Mouse (Mus musculus): Measurements from ENCODE around the gene Pex10. TPM values are rescaled to one million over a fixed set of nuclear protein-coding genes. Genes with fewer than 3 reads are reported as not detected.
A peak's percentile ranks its signal among the peaks of the same experiment; 100 is the strongest.

The Pex10 gene
- polyA plus RNA-seq (2012; ENCODE audit: insufficient read depth, low replicate concordance): 1.4 and 4.3 TPM in 2 replicates

DNA sequence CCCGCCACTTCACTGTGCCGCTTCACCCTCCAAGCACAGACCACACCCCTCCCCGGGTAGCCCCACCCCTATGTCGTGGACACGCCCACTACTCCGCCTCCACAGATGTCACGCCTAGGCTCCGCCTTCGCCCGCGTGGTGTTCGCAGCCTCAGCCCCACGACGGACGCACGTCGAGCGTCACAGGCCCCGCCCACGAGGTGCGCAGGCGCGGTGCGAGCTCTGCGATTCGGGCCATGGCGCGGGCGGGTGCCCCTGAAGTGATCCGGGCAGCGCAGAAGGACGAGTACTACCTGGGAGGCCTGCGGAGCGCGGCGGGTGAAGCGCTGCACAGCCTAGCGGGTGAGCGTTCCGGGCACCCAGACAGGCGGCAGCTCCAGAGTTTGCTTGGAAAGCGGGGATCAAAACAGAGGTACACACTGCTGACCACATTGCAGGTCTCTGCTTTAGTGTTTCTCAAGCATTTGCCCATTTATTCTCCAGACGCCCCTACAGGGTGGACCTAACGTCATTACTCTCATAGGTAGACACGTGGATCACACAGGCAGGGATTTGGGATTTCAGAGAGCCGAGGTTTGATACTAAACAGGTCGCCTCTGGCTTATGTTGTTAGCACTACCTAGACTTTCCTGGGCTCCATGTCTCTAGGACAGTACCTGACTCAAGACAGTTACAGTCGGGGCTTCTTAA is at the start of gene Pex10:
Pex10 (plus strand) TSS at position 183 of the 689 bp plus-strand sequence.
- Histone ChIP-seq H3K4me1 (peaks cover 55% of the 10 kb centered on the region), H3K4me3 (replicated peaks) (peak within 1 kb of the TSS; percentile 93), H3K36me3 (replicated peaks; ENCODE audit: low read length) (peaks cover 41% of the 10 kb centered on the region), H3K9me3 (no peaks in the 10 kb centered on the region), H3K27me3 (replicated peaks) (peaks cover 27% of the 10 kb centered on the region)
- TF ChIP-seq FLI1 (IDR thresholded peaks at IDR 0.05; ENCODE audit: low read length) (no peak), GATA1 (IDR thresholded peaks at IDR 0.05; ENCODE audit: borderline replicate concordance, low read length) (no peak)

GRCm38 (mm10) chr4:155017253-155017878 is 49.5 kb upstream of the Pex10 start:
- no peak for TF ChIP-seq GATA1 (IDR thresholded peaks at IDR 0.05; ENCODE audit: borderline replicate concordance, low read length)
- TF ChIP-seq FLI1 (IDR thresholded peaks at IDR 0.05; ENCODE audit: low read length): no peak
- peaks cover 91% of the 10 kb centered on the region for H3K27me3 ChIP-seq (replicated peaks)

DNA sequence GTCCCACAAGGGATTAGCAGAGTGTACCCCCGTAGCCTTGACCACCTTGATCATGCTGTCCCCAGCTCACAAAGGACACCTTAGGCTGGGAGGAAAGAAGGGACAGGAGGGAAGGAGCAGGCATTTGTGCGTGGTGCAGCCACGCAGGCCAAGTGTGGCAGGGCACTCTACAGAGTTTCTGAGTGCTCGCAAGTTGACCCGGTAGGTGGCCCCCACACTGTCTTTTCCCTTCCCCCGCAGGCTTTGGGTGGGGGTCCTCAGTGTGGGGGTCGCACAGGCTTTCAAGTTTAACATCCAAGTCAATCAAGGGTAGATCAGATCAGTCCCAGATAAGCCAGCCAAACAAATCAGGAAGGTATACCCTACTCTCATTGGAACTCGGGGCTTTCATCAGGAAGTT is 48.8 kb upstream of the Pex10 start:
- peaks cover 9% of the 10 kb centered on the region for H3K4me1 ChIP-seq
- no peaks in the 10 kb centered on the region for H3K36me3 ChIP-seq (replicated peaks; ENCODE audit: low read length)
- H3K9me3 ChIP-seq: no peaks in the 10 kb centered on the region
- TF ChIP-seq FLI1 (IDR thresholded peaks at IDR 0.05; ENCODE audit: low read length): no peak
- no peak for TF ChIP-seq GATA1 (IDR thresholded peaks at IDR 0.05; ENCODE audit: borderline replicate concordance, low read length)
- H3K4me3 ChIP-seq (replicated peaks): no peak overlapping the region
- H3K27me3 ChIP-seq (replicated peaks): peaks cover 93% of the 10 kb centered on the region

More at GRCm38 (mm10) chr4:155017253-155017878, 49.5 kb upstream of the Pex10 start:
- no peaks in the 10 kb centered on the region for H3K9me3 ChIP-seq
- no peaks in the 10 kb centered on the region for H3K36me3 ChIP-seq (replicated peaks; ENCODE audit: low read length)
- H3K4me3 ChIP-seq (replicated peaks): no peak overlapping the region
- H3K4me1 ChIP-seq: peaks cover 9% of the 10 kb centered on the region

- peaks cover 9% of the 10 kb centered on the region for H3K4me1 ChIP-seq
- H3K9me3 ChIP-seq: no peaks in the 10 kb centered on the region
- no peak overlapping the region for H3K4me3 ChIP-seq (replicated peaks)
- TF ChIP-seq FLI1 (IDR thresholded peaks at IDR 0.05; ENCODE audit: low read length) (no peak), GATA1 (IDR thresholded peaks at IDR 0.05; ENCODE audit: borderline replicate concordance, low read length) (no peak)
- H3K36me3 ChIP-seq (replicated peaks; ENCODE audit: low read length): no peaks in the 10 kb centered on the region
- H3K27me3 ChIP-seq (replicated peaks): peaks cover 94% of the 10 kb centered on the region
Observed at GRCm38 (mm10) chr4:155018601-155019335, 48.0 kb upstream of the Pex10 start.

DNA sequence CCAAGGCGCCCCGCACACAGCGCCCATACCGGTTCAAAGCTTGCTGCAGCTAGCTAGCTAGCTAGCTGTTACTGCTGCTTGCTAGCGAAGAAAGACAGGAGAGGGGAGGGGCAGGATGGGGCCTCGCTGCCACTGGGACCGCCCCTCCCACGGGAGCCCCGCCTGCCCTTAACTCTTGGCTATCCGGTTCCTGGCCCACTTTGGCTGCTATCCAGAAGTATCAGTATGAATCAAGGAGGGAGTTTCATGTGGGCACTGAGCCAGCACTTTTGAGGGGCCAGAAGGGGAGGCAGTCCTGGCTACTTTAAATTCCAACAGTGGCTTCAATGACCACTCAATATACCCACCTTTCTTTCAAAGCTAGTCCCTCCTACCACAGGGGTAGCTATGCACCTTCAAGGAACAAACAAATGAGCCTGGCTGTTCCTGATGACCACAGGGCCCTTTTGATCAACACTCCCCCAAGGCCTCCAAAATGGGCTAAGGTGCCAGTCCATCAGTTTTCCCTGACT is 47.4 kb upstream of the Pex10 start:
- Histone ChIP-seq H3K9me3 (no peaks in the 10 kb centered on the region), H3K36me3 (replicated peaks; ENCODE audit: low read length) (no peaks in the 10 kb centered on the region), H3K4me3 (replicated peaks) (no peak overlapping the region), H3K27me3 (replicated peaks) (peaks cover 94% of the 10 kb centered on the region), H3K4me1 (peaks cover 9% of the 10 kb centered on the region)
- TF ChIP-seq FLI1 (IDR thresholded peaks at IDR 0.05; ENCODE audit: low read length) (no peak), GATA1 (IDR thresholded peaks at IDR 0.05; ENCODE audit: borderline replicate concordance, low read length) (no peak)

DNA sequence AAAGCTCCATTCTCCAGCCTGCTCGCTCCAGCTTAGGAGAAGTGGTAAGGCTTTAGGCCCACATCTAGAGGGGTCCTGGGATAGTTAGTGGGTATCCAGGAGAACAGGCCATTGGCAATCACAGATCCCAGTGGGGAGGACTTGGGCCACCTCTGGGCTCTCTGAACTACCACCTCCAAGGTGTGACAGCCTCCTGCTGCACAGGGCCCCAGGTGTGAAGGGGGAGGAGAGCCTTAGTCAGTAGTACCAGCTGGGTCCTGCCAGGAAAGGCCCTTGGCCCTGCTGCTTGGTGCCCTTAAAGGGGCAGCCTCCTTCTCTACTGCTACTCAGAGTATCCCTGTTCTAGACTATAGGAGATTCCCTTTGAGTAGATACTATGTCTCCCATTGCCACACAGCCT is 46.7 kb upstream of the Pex10 start:
- H3K9me3 ChIP-seq: no peaks in the 10 kb centered on the region
- no peak for TF ChIP-seq FLI1 (IDR thresholded peaks at IDR 0.05; ENCODE audit: low read length)
- H3K4me1 ChIP-seq: peaks cover 9% of the 10 kb centered on the region
- H3K4me3 ChIP-seq (replicated peaks): no peak overlapping the region
- no peaks in the 10 kb centered on the region for H3K36me3 ChIP-seq (replicated peaks; ENCODE audit: low read length)
- peaks cover 94% of the 10 kb centered on the region for H3K27me3 ChIP-seq (replicated peaks)

DNA sequence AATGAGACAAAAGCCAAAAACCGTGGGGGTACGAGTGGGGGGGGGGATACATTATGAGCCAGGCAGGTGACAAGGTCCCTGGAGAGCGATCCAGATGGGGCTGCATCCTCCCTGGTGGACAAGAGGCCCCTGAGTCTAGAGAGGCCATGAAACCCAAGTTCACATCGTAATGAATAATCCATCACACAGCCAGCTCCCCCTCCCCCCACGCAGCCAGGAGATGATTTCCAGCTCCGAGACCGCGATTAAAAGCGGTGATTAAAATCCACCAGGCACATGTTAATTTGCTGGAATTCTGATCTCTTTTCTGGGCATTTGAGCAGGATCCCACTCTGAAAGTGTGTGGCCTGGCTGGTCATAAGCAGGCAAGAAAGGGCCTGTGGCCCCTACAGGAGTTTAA is 46.0 kb upstream of the Pex10 start:
- Histone ChIP-seq H3K27me3 (replicated peaks) (peaks cover 93% of the 10 kb centered on the region), H3K9me3 (peaks cover 3% of the 10 kb centered on the region; the same call in 1 of the 2 replicates), H3K36me3 (replicated peaks; ENCODE audit: low read length) (no peaks in the 10 kb centered on the region), H3K4me1 (peaks cover 9% of the 10 kb centered on the region), H3K4me3 (replicated peaks) (no peak overlapping the region)
- TF ChIP-seq GATA1 (IDR thresholded peaks at IDR 0.05; ENCODE audit: borderline replicate concordance, low read length) (no peak), FLI1 (IDR thresholded peaks at IDR 0.05; ENCODE audit: low read length) (no peak)

- peaks cover 9% of the 10 kb centered on the region for H3K4me1 ChIP-seq
- peaks cover 16% of the 10 kb centered on the region for H3K9me3 ChIP-seq
- no peak for TF ChIP-seq GATA1 (IDR thresholded peaks at IDR 0.05; ENCODE audit: borderline replicate concordance, low read length)
- no peak for TF ChIP-seq FLI1 (IDR thresholded peaks at IDR 0.05; ENCODE audit: low read length)
- H3K27me3 ChIP-seq (replicated peaks): peaks cover 90% of the 10 kb centered on the region
- no peaks in the 10 kb centered on the region for H3K36me3 ChIP-seq (replicated peaks; ENCODE audit: low read length)
- no peak overlapping the region for H3K4me3 ChIP-seq (replicated peaks)
Observed at GRCm38 (mm10) chr4:155022228-155022855, 44.5 kb upstream of the Pex10 start.

DNA sequence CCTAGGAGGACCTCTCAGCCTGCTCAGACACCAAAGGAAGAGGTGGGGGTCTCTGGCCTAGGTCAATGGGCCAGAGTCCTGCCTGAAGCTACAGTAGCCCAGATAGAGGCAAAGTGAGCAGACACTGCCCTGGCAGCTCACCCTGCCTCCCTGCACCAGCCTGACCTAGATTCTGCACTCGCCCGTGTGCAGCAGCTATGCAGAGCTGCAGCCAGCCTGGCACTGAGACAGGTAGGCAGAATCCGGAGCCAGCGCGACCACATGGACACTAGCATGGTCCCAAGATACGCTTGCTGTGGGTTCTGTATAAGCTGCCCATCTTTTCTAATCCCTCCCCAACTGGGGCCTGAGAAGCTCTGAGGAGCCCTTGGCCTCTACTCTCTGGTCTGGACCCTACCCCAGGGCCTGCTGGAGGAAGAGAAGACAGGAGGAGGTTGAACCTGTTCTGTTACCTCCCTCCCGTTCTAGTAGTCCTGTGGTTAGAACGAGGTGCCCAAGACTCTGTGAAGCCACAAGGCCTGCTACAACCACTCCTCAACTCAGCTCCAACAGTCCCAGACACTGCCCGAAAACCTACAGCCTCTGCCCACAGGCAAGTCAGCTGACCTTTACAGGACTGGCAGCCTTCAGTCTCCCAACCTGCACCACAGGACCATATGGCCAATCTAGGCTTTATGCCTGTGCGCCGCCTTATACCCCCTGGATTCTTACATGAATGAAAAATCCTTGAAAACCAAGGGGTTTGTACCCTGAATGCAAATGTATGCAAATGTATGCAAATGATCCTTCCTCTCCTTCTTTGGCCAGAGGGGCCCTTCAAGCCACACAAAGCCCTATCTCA is 42.4 kb upstream of the Pex10 start:
- H3K36me3 ChIP-seq (replicated peaks; ENCODE audit: low read length): no peaks in the 10 kb centered on the region
- H3K4me1 ChIP-seq: peaks cover 4% of the 10 kb centered on the region
- TF ChIP-seq GATA1 (IDR thresholded peaks at IDR 0.05; ENCODE audit: borderline replicate concordance, low read length): no peak
- TF ChIP-seq FLI1 (IDR thresholded peaks at IDR 0.05; ENCODE audit: low read length): no peak
- H3K9me3 ChIP-seq: peaks cover 26% of the 10 kb centered on the region
- H3K4me3 ChIP-seq (replicated peaks): no peak overlapping the region
- H3K27me3 ChIP-seq (replicated peaks): peaks cover 84% of the 10 kb centered on the region
